Mouse (Mus musculus) spleen, embryonic (tissue): Measurements from ENCODE around the gene Slc22a1.
"Not testable (repeated sequence)": the region's sequence is repeated elsewhere in the genome, so short reads cannot be mapped to it uniquely, and the experiment has no call there.

Source experiments
- CTCF ChIA-PET: fragments of 350-600 bp; sonication (Branson Sonifier 250); formaldehyde crosslinking; loops from one replicate; lab custom pipeline; 2022; lab: Charles Lee

Slc22a1 gene

GRCm38 (mm10) chr17:12684928-12685624 lies 9.4 kb upstream of the Slc22a1 start:
- CTCF ChIA-PET: no interaction called here

- CTCF ChIA-PET: no interaction called here
Measured at GRCm38 (mm10) chr17:12684412-12684811, 8.8 kb upstream of the Slc22a1 start.

GRCm38 (mm10) chr17:12683582-12683981 lies 8.0 kb upstream of the Slc22a1 start:
- CTCF ChIA-PET: no interaction called here

- CTCF ChIA-PET: no interaction called here
Measured at GRCm38 (mm10) chr17:12678261-12678660, 2.6 kb upstream of the Slc22a1 start.

GRCm38 (mm10) chr17:12677139-12677538 lies 1.5 kb upstream of the Slc22a1 start:
- CTCF ChIA-PET: no interaction called here

GRCm38 (mm10) chr17:12674980-12675379 lies 649 bp downstream of the Slc22a1 start:
- CTCF ChIA-PET: not testable (repeated sequence)

- CTCF ChIA-PET: no interaction called here
Measured at GRCm38 (mm10) chr17:12673871-12674270, 1.8 kb downstream of the Slc22a1 start.

- CTCF ChIA-PET: no interaction called here
Measured at GRCm38 (mm10) chr17:12672285-12672790, 3.3 kb downstream of the Slc22a1 start.

- CTCF ChIA-PET: no interaction called here
Measured at GRCm38 (mm10) chr17:12671029-12671605, 4.5 kb downstream of the Slc22a1 start.

- CTCF ChIA-PET: no interaction called here
Measured at GRCm38 (mm10) chr17:12669363-12669679, 6.3 kb downstream of the Slc22a1 start.

GRCm38 (mm10) chr17:12668478-12669362 lies 6.9 kb downstream of the Slc22a1 start:
- CTCF ChIA-PET: no interaction called here

- CTCF ChIA-PET: no interaction called here
Measured at GRCm38 (mm10) chr17:12664156-12664555, 11.5 kb downstream of the Slc22a1 start.

- CTCF ChIA-PET: no interaction called here
Measured at GRCm38 (mm10) chr17:12660572-12661260, 14.9 kb downstream of the Slc22a1 start.

GRCm38 (mm10) chr17:12659233-12659632 lies 16.4 kb downstream of the Slc22a1 start:
- CTCF ChIA-PET: interaction anchor here (0.7 kb wide), 1 partner anchor 13 kb away, joined by 3 read pairs; no protein-coding TSS in a partner anchor

GRCm38 (mm10) chr17:12658784-12659183 lies 16.8 kb downstream of the Slc22a1 start:
- CTCF ChIA-PET: no interaction called here

GRCm38 (mm10) chr17:12655826-12656225 lies 19.8 kb downstream of the Slc22a1 start:
- CTCF ChIA-PET: no interaction called here

GRCm38 (mm10) chr17:12654061-12654460 lies 21.6 kb downstream of the Slc22a1 start:
- CTCF ChIA-PET: no interaction called here

- CTCF ChIA-PET: no interaction called here
Measured at GRCm38 (mm10) chr17:12652604-12653003, 23.0 kb downstream of the Slc22a1 start.

- CTCF ChIA-PET: no interaction called here
Measured at GRCm38 (mm10) chr17:12645461-12645860, 30.2 kb downstream of the Slc22a1 start.

- CTCF ChIA-PET: interaction anchor here (0.7 kb wide), 1 partner anchor 192 kb away, joined by 3 read pairs; no protein-coding TSS in a partner anchor
Measured at GRCm38 (mm10) chr17:12641087-12641486, 34.5 kb downstream of the Slc22a1 start.

GRCm38 (mm10) chr17:12639585-12639984 lies 36.0 kb downstream of the Slc22a1 start:
- CTCF ChIA-PET: interaction anchor here (0.5 kb wide), 1 partner anchor 346 kb away, joined by 8 read pairs; no protein-coding TSS in a partner anchor

GRCm38 (mm10) chr17:12634814-12635213 lies 40.8 kb downstream of the Slc22a1 start:
- CTCF ChIA-PET: no interaction called here
